Mouse (Mus musculus) liver, embryonic 14.5 days (tissue): ENCODE results near the gene Lrrc63.

Experiments
- CTCF ChIP-seq: IDR thresholded peaks from 2 replicates; pipeline ENCODE4 v1.5.1; 2016; ENCODE audit warnings: antibody characterized with exemption, low read depth, control low read depth
- EP300 ChIP-seq: IDR thresholded peaks from 2 replicates; pipeline ENCODE4 v1.6.1; 2016; ENCODE audit warnings: antibody characterized with exemption, low read depth

DNA sequence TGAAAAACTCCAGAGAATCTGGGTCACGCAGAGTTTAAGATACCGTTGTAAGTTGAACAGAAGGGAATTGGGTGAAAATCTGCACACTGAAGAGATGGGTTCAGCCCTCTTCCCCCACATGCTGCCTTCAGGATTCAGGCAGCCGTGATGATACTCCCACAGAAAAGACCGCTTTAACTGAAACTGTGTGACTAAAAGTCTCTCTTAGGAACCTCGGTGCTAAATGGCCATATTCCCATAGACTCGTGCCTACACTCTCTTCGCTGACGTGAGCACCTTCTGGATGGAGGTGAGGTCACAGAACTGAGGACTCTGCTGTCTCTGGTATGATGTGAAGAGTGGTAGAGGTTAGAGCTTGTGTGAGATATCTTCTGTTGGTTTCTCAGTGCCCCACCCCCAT is 66.7 kb downstream of the Lrrc63 start:
- TF ChIP-seq CTCF (no peak), EP300 (no peak)
